Mouse (Mus musculus): ENCODE measurements around the gene Cers6. TPM values are rescaled to one million over a fixed set of nuclear protein-coding genes. Genes with fewer than 3 reads are reported as not detected.
A peak's percentile ranks its signal among the peaks of the same experiment; 100 is the strongest.

The Cers6 gene
- polyA plus RNA-seq, 1 experiment from 2014 or later, result 28.3 TPM

GRCm38 (mm10) chr2:68862464-68863266 is 1.4 kb downstream of the Cers6 start:
- H3K36me3 ChIP-seq, result no peaks in the 10 kb centered on the region
- peak overlapping the region; percentile 86; the same call in 1 of the 2 replicates for H3K27ac ChIP-seq
- no peak for ATAC-seq (ENCODE audit: low FRiP score, low read depth)
- H3K27me3 ChIP-seq, result peaks cover 6% of the 10 kb centered on the region; the same call in 1 of the 2 replicates
- H3K9me3 ChIP-seq, result no peaks in the 10 kb centered on the region
- H3K4me2 ChIP-seq (replicated peaks), result peak overlapping the region; percentile 76
- H3K4me3 ChIP-seq, result peak overlapping the region; percentile 90
- 8% methylated on average over 15 of the region's 15 CpGs for WGBS
- H3K9ac ChIP-seq, result peak overlapping the region; percentile 89
- H3K4me1 ChIP-seq, result peaks cover 15% of the 10 kb centered on the region

- Histone ChIP-seq H3K27me3 (peaks cover 6% of the 10 kb centered on the region; the same call in 1 of the 2 replicates), H3K9me3 (no peaks in the 10 kb centered on the region), H3K4me1 (peaks cover 15% of the 10 kb centered on the region), H3K4me2 (replicated peaks) (peak overlapping the region; percentile 76), H3K4me3 (peak overlapping the region; percentile 90), H3K27ac (no peak overlapping the region), H3K9ac (no peak overlapping the region), H3K36me3 (no peaks in the 10 kb centered on the region)
- no peak for ATAC-seq (ENCODE audit: low FRiP score, low read depth)
- WGBS, result 38% methylated on average over 6 of the region's 6 CpGs
Measured at GRCm38 (mm10) chr2:68863561-68863960, 2.3 kb downstream of the Cers6 start.

- H3K27me3 ChIP-seq, result peaks cover 6% of the 10 kb centered on the region; the same call in 1 of the 2 replicates
- H3K9ac ChIP-seq, result no peak overlapping the region
- no peaks in the 10 kb centered on the region for H3K9me3 ChIP-seq
- H3K4me2 ChIP-seq (replicated peaks), result no peak overlapping the region
- 82% methylated on average over 2 of the region's 2 CpGs for WGBS
- H3K4me1 ChIP-seq, result peaks cover 15% of the 10 kb centered on the region
- ATAC-seq (ENCODE audit: low FRiP score, low read depth), result no peak
- no peaks in the 10 kb centered on the region for H3K36me3 ChIP-seq
- H3K4me3 ChIP-seq, result no peak overlapping the region
- no peak overlapping the region for H3K27ac ChIP-seq
Measured at GRCm38 (mm10) chr2:68864366-68864765, 3.1 kb downstream of the Cers6 start.

- Histone ChIP-seq H3K4me2 (replicated peaks) (no peak overlapping the region), H3K36me3 (no peaks in the 10 kb centered on the region), H3K4me1 (peaks cover 20% of the 10 kb centered on the region), H3K4me3 (no peak overlapping the region), H3K9me3 (no peaks in the 10 kb centered on the region), H3K27ac (no peak overlapping the region), H3K9ac (no peak overlapping the region), H3K27me3 (no peaks in the 10 kb centered on the region)
- ATAC-seq (ENCODE audit: low FRiP score, low read depth), result no peak
- 56% methylated on average over 4 of the region's 4 CpGs for WGBS
Measured at GRCm38 (mm10) chr2:68867148-68867547, 5.9 kb downstream of the Cers6 start.

GRCm38 (mm10) chr2:68870999-68871780 is 9.9 kb downstream of the Cers6 start:
- Histone ChIP-seq H3K4me1 (peaks cover 16% of the 10 kb centered on the region), H3K9ac (no peak overlapping the region)
- no peak for ATAC-seq (ENCODE audit: low FRiP score, low read depth)

GRCm38 (mm10) chr2:68873086-68873485 is 11.8 kb downstream of the Cers6 start:
- Histone ChIP-seq H3K36me3 (no peaks in the 10 kb centered on the region), H3K27ac (no peak overlapping the region), H3K9me3 (no peaks in the 10 kb centered on the region), H3K4me2 (replicated peaks) (no peak overlapping the region), H3K4me3 (no peak overlapping the region), H3K4me1 (peaks cover 16% of the 10 kb centered on the region), H3K27me3 (no peaks in the 10 kb centered on the region), H3K9ac (no peak overlapping the region)
- 80% methylated on average over 6 of the region's 6 CpGs for WGBS
- ATAC-seq (ENCODE audit: low FRiP score, low read depth), result no peak

More at GRCm38 (mm10) chr2:68870999-68871780, 9.9 kb downstream of the Cers6 start:
- H3K27ac ChIP-seq, result no peak overlapping the region
- H3K27me3 ChIP-seq, result no peaks in the 10 kb centered on the region
- H3K9me3 ChIP-seq, result no peaks in the 10 kb centered on the region
- no peak overlapping the region for H3K4me2 ChIP-seq (replicated peaks)
- no peak overlapping the region for H3K4me3 ChIP-seq
- no peaks in the 10 kb centered on the region for H3K36me3 ChIP-seq
- 78% methylated on average over 17 of the region's 17 CpGs for WGBS

GRCm38 (mm10) chr2:68873653-68874441 is 12.6 kb downstream of the Cers6 start:
- peak; percentile 32; the same call in 1 of the 2 replicates for ATAC-seq (ENCODE audit: low FRiP score, low read depth)
- Histone ChIP-seq H3K27ac (no peak overlapping the region), H3K9ac (no peak overlapping the region), H3K36me3 (0 out of 2 replicates have a peak, but pooled peaks cover 1% of the 10 kb centered on the region), H3K4me2 (replicated peaks) (no peak overlapping the region), H3K4me3 (no peak overlapping the region), H3K27me3 (no peaks in the 10 kb centered on the region), H3K4me1 (peaks cover 16% of the 10 kb centered on the region), H3K9me3 (no peaks in the 10 kb centered on the region)
- WGBS, result 65% methylated on average over 15 of the region's 15 CpGs

GRCm38 (mm10) chr2:68874575-68874974 is 13.3 kb downstream of the Cers6 start:
- Histone ChIP-seq H3K4me3 (no peak overlapping the region), H3K27me3 (no peaks in the 10 kb centered on the region), H3K36me3 (0 out of 2 replicates have a peak, but pooled peaks cover 5% of the 10 kb centered on the region), H3K9me3 (no peaks in the 10 kb centered on the region), H3K27ac (no peak overlapping the region), H3K4me2 (replicated peaks) (no peak overlapping the region), H3K9ac (no peak overlapping the region), H3K4me1 (peaks cover 15% of the 10 kb centered on the region)
- 77% methylated on average over 6 of the region's 6 CpGs for WGBS
- no peak for ATAC-seq (ENCODE audit: low FRiP score, low read depth)

- Histone ChIP-seq H3K9ac (no peak overlapping the region), H3K4me1 (peaks cover 5% of the 10 kb centered on the region), H3K4me3 (no peak overlapping the region), H3K4me2 (replicated peaks) (no peak overlapping the region), H3K27ac (no peak overlapping the region), H3K36me3 (0 out of 2 replicates have a peak, but pooled peaks cover 5% of the 10 kb centered on the region), H3K9me3 (no peaks in the 10 kb centered on the region), H3K27me3 (no peaks in the 10 kb centered on the region)
- 89% methylated on average over 4 of the region's 4 CpGs for WGBS
- ATAC-seq (ENCODE audit: low FRiP score, low read depth), result no peak
Measured at GRCm38 (mm10) chr2:68879071-68879651, 17.9 kb downstream of the Cers6 start.

- no peak overlapping the region for H3K27ac ChIP-seq
- H3K27me3 ChIP-seq, result no peaks in the 10 kb centered on the region
- no peak overlapping the region for H3K4me2 ChIP-seq (replicated peaks)
- no peak overlapping the region for H3K9ac ChIP-seq
- H3K36me3 ChIP-seq, result no peaks in the 10 kb centered on the region
- WGBS, result 71% methylated on average over 7 of the region's 7 CpGs
- no peak for ATAC-seq (ENCODE audit: low FRiP score, low read depth)
- H3K4me3 ChIP-seq, result no peak overlapping the region
- H3K9me3 ChIP-seq, result no peaks in the 10 kb centered on the region
- H3K4me1 ChIP-seq, result peaks cover 27% of the 10 kb centered on the region
Measured at GRCm38 (mm10) chr2:68884573-68884972, 23.3 kb downstream of the Cers6 start.

GRCm38 (mm10) chr2:68885206-68885605 is 24.0 kb downstream of the Cers6 start:
- no peaks in the 10 kb centered on the region for H3K9me3 ChIP-seq
- no peak overlapping the region for H3K27ac ChIP-seq
- no peak for ATAC-seq (ENCODE audit: low FRiP score, low read depth)
- H3K36me3 ChIP-seq, result no peaks in the 10 kb centered on the region
- peaks cover 27% of the 10 kb centered on the region for H3K4me1 ChIP-seq
- H3K4me3 ChIP-seq, result no peak overlapping the region
- H3K9ac ChIP-seq, result no peak overlapping the region
- H3K4me2 ChIP-seq (replicated peaks), result no peak overlapping the region
- WGBS, result 87% methylated on average over 2 of the region's 2 CpGs
- no peaks in the 10 kb centered on the region for H3K27me3 ChIP-seq

All from limb, embryonic 13.5 days (tissue).